Mouse (Mus musculus): Measurements from ENCODE around the gene Efcab5. TPM values are rescaled to one million over a fixed set of nuclear protein-coding genes. Genes with fewer than 3 reads are reported as not detected.
A peak's percentile ranks its signal among the peaks of the same experiment; 100 is the strongest.
"Not testable (repeated sequence)": the region's sequence is repeated elsewhere in the genome, so short reads cannot be mapped to it uniquely, and the experiment has no call there.

Gene Efcab5
- polyA plus RNA-seq, 1 experiment from 2014 or later, result 0.18 TPM

GRCm38 (mm10) chr11:77089162-77089561 lies 99.6 kb downstream of the Efcab5 start:
- 74% methylated on average over 2 of the region's 2 CpGs for WGBS
- Histone ChIP-seq H3K9me3 (replicated peaks) (no peaks in the 10 kb centered on the region), H3K4me3 (replicated peaks) (no peak overlapping the region), H3K27ac (no peak overlapping the region), H3K27me3 (no peaks in the 10 kb centered on the region), H3K36me3 (no peaks in the 10 kb centered on the region), H3K4me2 (no peak overlapping the region), H3K9ac (no peak overlapping the region), H3K4me1 (peaks cover 8% of the 10 kb centered on the region; the same call in 1 of the 2 replicates)
- ATAC-seq (replicated peaks; ENCODE audit: low FRiP score), result no peak

GRCm38 (mm10) chr11:77087004-77087403 lies 101.8 kb downstream of the Efcab5 start:
- Histone ChIP-seq H3K4me1 (no peaks in the 10 kb centered on the region), H3K27me3 (peaks cover 8% of the 10 kb centered on the region), H3K27ac (no peak overlapping the region), H3K36me3 (no peaks in the 10 kb centered on the region), H3K9me3 (replicated peaks) (no peaks in the 10 kb centered on the region), H3K4me2 (no peak overlapping the region), H3K9ac (no peak overlapping the region), H3K4me3 (replicated peaks) (no peak overlapping the region)
- ATAC-seq (replicated peaks; ENCODE audit: low FRiP score), result no peak
- 88% methylated on average over 2 of the region's 2 CpGs for WGBS

GRCm38 (mm10) chr11:77084001-77084682 lies 104.6 kb downstream of the Efcab5 start:
- H3K4me3 ChIP-seq (replicated peaks), result no peak overlapping the region
- peaks cover 16% of the 10 kb centered on the region for H3K27me3 ChIP-seq
- 63% methylated on average over 5 of the region's 5 CpGs for whole genome bisulfite sequencing
- no peak overlapping the region for H3K9ac ChIP-seq
- no peak overlapping the region for H3K4me2 ChIP-seq
- no peak for ATAC-seq (replicated peaks; ENCODE audit: low FRiP score)
- H3K9me3 ChIP-seq (replicated peaks), result no peaks in the 10 kb centered on the region
- H3K27ac ChIP-seq, result no peak overlapping the region
- H3K36me3 ChIP-seq, result no peaks in the 10 kb centered on the region
- no peaks in the 10 kb centered on the region for H3K4me1 ChIP-seq

DNA sequence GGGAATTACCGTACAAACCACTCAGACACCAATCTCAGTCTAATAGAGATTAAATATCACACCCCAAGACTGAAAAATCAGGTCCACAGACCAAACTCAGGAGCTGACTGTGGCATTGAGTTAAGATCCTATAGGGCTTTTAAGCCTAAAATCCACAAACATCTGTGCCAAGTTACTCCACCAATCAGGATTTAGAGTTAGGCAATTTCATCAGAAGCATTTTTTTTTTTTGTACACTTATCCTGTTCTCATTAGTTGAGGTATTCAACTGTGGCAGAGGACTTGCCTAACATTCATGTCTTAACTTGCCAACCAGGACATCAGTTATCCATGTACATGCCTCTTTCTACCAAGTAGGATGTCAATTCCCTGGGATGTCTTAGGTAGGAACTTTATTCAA lies 109.4 kb downstream of the Efcab5 start:
- WGBS, result 90% methylated on average over 1 of the region's 1 CpGs
- H3K4me2 ChIP-seq, result no peak overlapping the region
- H3K4me3 ChIP-seq (replicated peaks), result no peak overlapping the region
- no peak for ATAC-seq (replicated peaks; ENCODE audit: low FRiP score)
- H3K9ac ChIP-seq, result no peak overlapping the region
- H3K36me3 ChIP-seq, result peaks cover 19% of the 10 kb centered on the region
- no peaks in the 10 kb centered on the region for H3K9me3 ChIP-seq (replicated peaks)
- peaks cover 16% of the 10 kb centered on the region for H3K27me3 ChIP-seq
- peaks cover 13% of the 10 kb centered on the region; the same call in 1 of the 2 replicates for H3K4me1 ChIP-seq
- H3K27ac ChIP-seq, result no peak overlapping the region

DNA sequence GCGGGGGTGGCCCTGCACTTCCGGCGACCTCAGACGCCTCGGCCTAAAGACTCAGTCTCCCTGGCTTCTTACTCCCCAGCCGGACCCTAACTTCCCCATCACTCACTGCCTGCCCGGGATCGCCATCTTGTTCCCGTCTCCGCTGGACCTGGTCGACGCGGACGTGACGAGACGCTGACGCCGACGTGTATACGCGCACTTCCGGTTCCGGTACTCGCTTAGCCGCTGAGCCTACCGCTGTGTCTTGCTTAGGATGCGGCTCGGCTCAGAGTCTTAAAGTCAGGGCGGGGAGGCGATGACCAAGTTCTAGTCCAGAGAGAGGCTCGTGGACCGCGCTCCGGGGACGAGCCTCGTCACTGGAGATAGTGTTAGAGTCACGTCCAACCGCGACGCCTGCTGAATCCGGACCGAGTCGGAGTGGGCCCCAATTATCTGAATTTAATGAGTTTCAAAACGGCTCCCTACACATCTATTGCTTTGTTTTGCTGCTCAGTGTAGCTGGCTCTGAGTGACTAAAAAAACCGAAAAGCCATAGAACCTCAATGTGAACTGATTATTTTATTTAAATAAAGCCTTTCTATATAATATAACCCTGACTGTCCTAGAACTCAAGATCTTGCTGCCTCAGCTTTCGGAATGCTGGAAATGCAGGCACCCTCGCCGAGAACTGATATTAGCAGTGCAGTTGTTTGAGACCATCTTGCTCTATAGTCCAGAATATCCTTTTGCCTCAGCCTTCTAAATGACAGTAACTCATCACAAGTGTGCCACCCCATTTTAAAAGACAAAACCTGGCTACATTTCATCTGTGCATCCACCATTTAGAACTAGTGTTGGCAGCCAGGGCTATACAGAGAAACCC lies 110.3 kb downstream of the Efcab5 start, which contains the start of gene Nsrp1:
Nsrp1 (minus strand) TSS at position 163 of the 862 bp plus-strand sequence.
- Histone ChIP-seq H3K36me3 (peaks cover 28% of the 10 kb centered on the region), H3K27ac (peak within 1 kb of the TSS; percentile 90), H3K4me1 (peaks cover 13% of the 10 kb centered on the region; the same call in 1 of the 2 replicates), H3K9ac (peak within 1 kb of the TSS; percentile 77), H3K4me3 (replicated peaks) (peak within 1 kb of the TSS; percentile 72), H3K9me3 (replicated peaks) (no peaks in the 10 kb centered on the region), H3K4me2 (peak within 1 kb of the TSS; percentile 69), H3K27me3 (peaks cover 16% of the 10 kb centered on the region)
- peak; percentile 97 for ATAC-seq (replicated peaks; ENCODE audit: low FRiP score)
- WGBS, result 4% methylated on average over 48 of the region's 48 CpGs

- WGBS, result 2% methylated on average over 16 of the region's 16 CpGs
- Histone ChIP-seq H3K4me1 (peaks cover 13% of the 10 kb centered on the region; the same call in 1 of the 2 replicates), H3K9me3 (replicated peaks) (no peaks in the 10 kb centered on the region), H3K27ac (peak overlapping the region; percentile 90), H3K4me2 (peak overlapping the region; percentile 69), H3K36me3 (peaks cover 35% of the 10 kb centered on the region), H3K27me3 (peaks cover 13% of the 10 kb centered on the region), H3K4me3 (replicated peaks) (peak overlapping the region; percentile 72), H3K9ac (peak overlapping the region; percentile 77)
- ATAC-seq (replicated peaks; ENCODE audit: low FRiP score), result peak; percentile 6; the same call in 1 of the 2 replicates
Observed at GRCm38 (mm10) chr11:77077792-77078191, 111.0 kb downstream of the Efcab5 start.

DNA sequence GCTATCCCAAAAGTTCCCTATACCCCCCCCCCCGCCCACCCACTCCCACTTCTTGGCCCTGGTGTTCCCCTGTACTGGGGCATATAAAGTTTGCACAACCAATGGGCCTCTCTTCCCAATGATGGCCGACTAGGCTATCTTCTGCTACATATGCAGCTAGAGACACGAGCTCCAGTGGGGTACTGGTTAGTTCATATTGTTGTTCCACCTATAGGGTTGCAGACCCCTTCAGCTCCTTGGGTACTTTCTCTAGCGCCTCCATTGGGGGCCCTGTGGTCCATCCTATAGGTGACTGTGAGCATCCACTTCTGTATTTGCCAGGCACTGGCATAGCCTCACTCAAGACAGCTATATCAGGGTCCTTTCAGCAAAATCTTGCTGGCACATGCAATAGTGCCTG lies 111.4 kb downstream of the Efcab5 start:
- peaks cover 11% of the 10 kb centered on the region for H3K27me3 ChIP-seq
- H3K9me3 ChIP-seq (replicated peaks); ATAC-seq (replicated peaks; ENCODE audit: low FRiP score): not testable (repeated sequence)
- H3K9ac ChIP-seq, result peak overlapping the region; percentile 77
- peak overlapping the region; percentile 69 for H3K4me2 ChIP-seq
- peaks cover 38% of the 10 kb centered on the region for H3K36me3 ChIP-seq
- H3K4me1 ChIP-seq, result peaks cover 13% of the 10 kb centered on the region; the same call in 1 of the 2 replicates
- peak overlapping the region; percentile 90; the same call in 1 of the 2 replicates for H3K27ac ChIP-seq
- H3K4me3 ChIP-seq (replicated peaks), result peak overlapping the region; percentile 72
- WGBS, result 52% methylated on average over 4 of the region's 4 CpGs

DNA sequence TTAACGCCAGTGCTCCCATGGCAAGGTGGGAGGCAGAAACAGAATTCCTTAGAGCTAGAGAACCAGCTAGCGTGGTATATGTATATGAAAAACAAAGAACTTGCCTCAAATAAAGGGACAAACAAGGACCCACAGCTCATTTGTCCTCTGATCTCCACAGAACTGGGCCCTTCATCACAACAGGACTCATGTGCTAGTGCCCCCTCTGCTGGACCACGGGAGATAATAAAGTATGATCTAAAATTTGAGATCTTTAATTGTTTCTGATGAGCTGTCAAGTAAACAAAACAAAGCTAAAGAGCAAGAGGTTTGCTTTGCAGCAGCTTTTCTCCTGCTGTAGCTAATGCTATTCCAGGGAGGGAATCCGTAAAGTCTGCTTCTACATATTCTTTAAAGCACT lies 118.0 kb downstream of the Efcab5 start:
- no peak overlapping the region for H3K4me2 ChIP-seq
- H3K4me1 ChIP-seq, result no peaks in the 10 kb centered on the region
- peaks cover 56% of the 10 kb centered on the region for H3K36me3 ChIP-seq
- no peaks in the 10 kb centered on the region for H3K27me3 ChIP-seq
- no peak overlapping the region for H3K9ac ChIP-seq
- no peak overlapping the region for H3K4me3 ChIP-seq (replicated peaks)
- 78% methylated on average over 4 of the region's 4 CpGs for WGBS
- H3K27ac ChIP-seq, result no peak overlapping the region
- ATAC-seq (replicated peaks; ENCODE audit: low FRiP score), result no peak
- H3K9me3 ChIP-seq (replicated peaks), result no peaks in the 10 kb centered on the region

GRCm38 (mm10) chr11:77068825-77069224 lies 119.9 kb downstream of the Efcab5 start:
- no peak overlapping the region for H3K27ac ChIP-seq
- 90% methylated on average over 4 of the region's 4 CpGs for WGBS
- no peaks in the 10 kb centered on the region for H3K9me3 ChIP-seq (replicated peaks)
- ATAC-seq (replicated peaks; ENCODE audit: low FRiP score), result no peak
- H3K4me2 ChIP-seq, result no peak overlapping the region
- no peak overlapping the region for H3K4me3 ChIP-seq (replicated peaks)
- H3K9ac ChIP-seq, result no peak overlapping the region
- H3K36me3 ChIP-seq, result peaks cover 37% of the 10 kb centered on the region
- no peaks in the 10 kb centered on the region for H3K27me3 ChIP-seq
- H3K4me1 ChIP-seq, result no peaks in the 10 kb centered on the region

DNA sequence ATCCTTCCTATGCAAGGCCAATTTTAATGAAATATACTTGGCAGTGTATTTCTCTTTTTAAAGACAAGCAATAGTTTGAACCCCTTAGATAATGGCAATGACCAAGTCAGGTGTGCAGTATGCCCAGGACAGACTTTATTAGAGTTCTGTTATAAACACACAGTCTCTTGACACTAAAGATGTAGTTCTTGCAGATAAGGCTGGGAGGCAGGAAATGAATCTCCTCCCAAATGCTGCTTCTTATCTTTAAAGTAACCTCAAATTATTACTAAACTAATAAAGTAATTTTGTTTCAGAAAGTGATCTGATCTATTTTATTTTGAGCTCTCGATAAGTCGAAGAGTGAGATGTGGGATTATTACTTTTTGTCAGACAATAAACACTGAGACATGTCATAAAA lies 125.4 kb downstream of the Efcab5 start:
- ATAC-seq (replicated peaks; ENCODE audit: low FRiP score), result no peak
- WGBS, result 82% methylated on average over 2 of the region's 2 CpGs

GRCm38 (mm10) chr11:77061951-77062350 lies 126.8 kb downstream of the Efcab5 start:
- Histone ChIP-seq H3K4me3 (replicated peaks) (no peak overlapping the region), H3K27me3 (no peaks in the 10 kb centered on the region), H3K36me3 (peaks cover 7% of the 10 kb centered on the region; the same call in 1 of the 2 replicates), H3K9me3 (replicated peaks) (no peaks in the 10 kb centered on the region), H3K27ac (no peak overlapping the region), H3K4me1 (no peaks in the 10 kb centered on the region), H3K9ac (no peak overlapping the region), H3K4me2 (no peak overlapping the region)
- ATAC-seq (replicated peaks; ENCODE audit: low FRiP score), result no peak
- WGBS, result 58% methylated on average over 5 of the region's 5 CpGs

More for the DNA sequence above, 125.4 kb downstream of the Efcab5 start:
- Histone ChIP-seq H3K27ac (no peak overlapping the region), H3K9ac (no peak overlapping the region), H3K4me2 (no peak overlapping the region), H3K36me3 (peaks cover 7% of the 10 kb centered on the region; the same call in 1 of the 2 replicates), H3K27me3 (no peaks in the 10 kb centered on the region), H3K9me3 (replicated peaks) (no peaks in the 10 kb centered on the region), H3K4me1 (no peaks in the 10 kb centered on the region), H3K4me3 (replicated peaks) (no peak overlapping the region)

- ATAC-seq (replicated peaks; ENCODE audit: low FRiP score), result no peak
- H3K4me3 ChIP-seq (replicated peaks), result no peak overlapping the region
Observed at GRCm38 (mm10) chr11:77042816-77043215, 146.0 kb downstream of the Efcab5 start.

More at GRCm38 (mm10) chr11:77042816-77043215, 146.0 kb downstream of the Efcab5 start:
- no peak overlapping the region for H3K4me2 ChIP-seq
- peaks cover 10% of the 10 kb centered on the region for H3K4me1 ChIP-seq
- H3K9ac ChIP-seq, result no peak overlapping the region
- H3K27ac ChIP-seq, result peak overlapping the region; percentile 42; the same call in 1 of the 2 replicates
- WGBS, result 80% methylated on average over 2 of the region's 2 CpGs
- H3K9me3 ChIP-seq (replicated peaks), result no peaks in the 10 kb centered on the region
- H3K27me3 ChIP-seq, result no peaks in the 10 kb centered on the region
- H3K36me3 ChIP-seq, result peaks cover 27% of the 10 kb centered on the region

Data from kidney, embryonic 15.5 days (tissue).